Mouse (Mus musculus): ENCODE results near the gene Art1. TPM values are rescaled to one million over a fixed set of nuclear protein-coding genes. Genes with fewer than 3 reads are reported as not detected.

Art1 gene
- total RNA-seq (2021) = not detected in 2 replicates
- long read RNA-seq = 0 reads

GRCm38 (mm10) chr7:102101487-102101886 lies at the start of gene Art1:
TSS of gene Art1 (plus strand) at chr7:102101743.
- no peak for DNase-seq

- no peak for DNase-seq
Measured at GRCm38 (mm10) chr7:102061353-102061752, 40.2 kb upstream of the Art1 start.

- no peak for DNase-seq
Measured at GRCm38 (mm10) chr7:102062203-102062602, 39.3 kb upstream of the Art1 start.

GRCm38 (mm10) chr7:102063891-102064290 lies 37.7 kb upstream of the Art1 start:
- DNase-seq = no peak

GRCm38 (mm10) chr7:102064655-102065045 lies 36.9 kb upstream of the Art1 start:
- no peak for DNase-seq

GRCm38 (mm10) chr7:102065046-102065891 lies 36.3 kb upstream of the Art1 start, which contains the start of the genes Rnf121, Xndc1 and Xntrpc:
TSS of gene Rnf121 (minus strand) at chr7:102065469.
TSS of gene Xndc1 (plus strand) at chr7:102065511.
TSS of gene Xntrpc (plus strand) at chr7:102065713.
- peak; percentile 94 for DNase-seq

- no peak for DNase-seq
Measured at GRCm38 (mm10) chr7:102066363-102066762, 35.2 kb upstream of the Art1 start.

GRCm38 (mm10) chr7:102076714-102077296 lies 24.7 kb upstream of the Art1 start:
- no peak for DNase-seq

GRCm38 (mm10) chr7:102078517-102078916 lies 23.0 kb upstream of the Art1 start:
- no peak for DNase-seq

- no peak for DNase-seq
Measured at GRCm38 (mm10) chr7:102080311-102080710, 21.2 kb upstream of the Art1 start.

- no peak for DNase-seq
Measured at GRCm38 (mm10) chr7:102081784-102082183, 19.8 kb upstream of the Art1 start.

GRCm38 (mm10) chr7:102082816-102083215 lies 18.7 kb upstream of the Art1 start, which contains the start of gene Trpc2:
TSS of gene Trpc2 (plus strand) at chr7:102083116.
- no peak for DNase-seq

- no peak for DNase-seq
Measured at GRCm38 (mm10) chr7:102084041-102084696, 17.4 kb upstream of the Art1 start.

GRCm38 (mm10) chr7:102087336-102087735 lies 14.2 kb upstream of the Art1 start:
- DNase-seq = no peak

GRCm38 (mm10) chr7:102099760-102100661 lies 1.5 kb upstream of the Art1 start:
- DNase-seq = no peak

GRCm38 (mm10) chr7:102100868-102101267 lies 675 bp upstream of the Art1 start:
- no peak for DNase-seq

GRCm38 (mm10) chr7:102102241-102102640 lies 698 bp downstream of the Art1 start:
- no peak for DNase-seq

GRCm38 (mm10) chr7:102102696-102103095 lies 1.2 kb downstream of the Art1 start:
- DNase-seq = no peak

GRCm38 (mm10) chr7:102103555-102103954 lies 2.0 kb downstream of the Art1 start:
- DNase-seq = no peak

GRCm38 (mm10) chr7:102104126-102104525 lies 2.6 kb downstream of the Art1 start:
- no peak for DNase-seq

GRCm38 (mm10) chr7:102106700-102107141 lies 5.2 kb downstream of the Art1 start:
- DNase-seq = peak; percentile 16

- DNase-seq = no peak
Measured at GRCm38 (mm10) chr7:102108206-102108605, 6.7 kb downstream of the Art1 start.

Measured in adrenal gland, postnatal 25 days (tissue).